Mouse (Mus musculus) bone marrow macrophage, adult 2 months (primary cell): ENCODE results near the gene Ube2d3. TPM values are rescaled to one million over a fixed set of nuclear protein-coding genes. Genes with fewer than 3 reads are reported as not detected.
A peak's percentile ranks its signal among the peaks of the same experiment; 100 is the strongest.

Source experiments
- H3K27ac ChIP-seq: 2 replicates; pipeline ENCODE4 v1.5.1; 2012; ENCODE audit warnings: low read depth, low read length; ENCODE audit not compliant: insufficient read depth
- H3K4me1 ChIP-seq: 2 replicates; pipeline ENCODE4 v1.6.1; 2012; ENCODE audit warnings: low read length; ENCODE audit not compliant: control insufficient read depth, insufficient read depth
- H3K4me3 ChIP-seq: 2 replicates; pipeline ENCODE4 v1.5.1; 2012; ENCODE audit warnings: mild to moderate bottlenecking, low read length, moderate library complexity; ENCODE audit not compliant: insufficient read depth
- CTCF ChIP-seq: IDR thresholded peaks from 2 replicates; pipeline ENCODE4 v1.5.1; 2012; ENCODE audit warnings: low read depth, mild to moderate bottlenecking, low read length, moderate library complexity
- POLR2A ChIP-seq: IDR thresholded peaks from 2 replicates; pipeline ENCODE4 v1.6.1; 2012; ENCODE audit warnings: mild to moderate bottlenecking, low read depth, low read length, borderline replicate concordance
- polyA plus RNA-seq: library from polyadenylated mRNA; stranded (reverse); fragments of >200 nt; gene quantifications from 2 replicates; pipeline ENCODE4 v1.2.4, GENCODE M21; 2012; ENCODE audit not compliant: missing spikeins, insufficient read depth, insufficient read length

The Ube2d3 gene
- polyA plus RNA-seq, 1 experiment = 389 TPM

DNA sequence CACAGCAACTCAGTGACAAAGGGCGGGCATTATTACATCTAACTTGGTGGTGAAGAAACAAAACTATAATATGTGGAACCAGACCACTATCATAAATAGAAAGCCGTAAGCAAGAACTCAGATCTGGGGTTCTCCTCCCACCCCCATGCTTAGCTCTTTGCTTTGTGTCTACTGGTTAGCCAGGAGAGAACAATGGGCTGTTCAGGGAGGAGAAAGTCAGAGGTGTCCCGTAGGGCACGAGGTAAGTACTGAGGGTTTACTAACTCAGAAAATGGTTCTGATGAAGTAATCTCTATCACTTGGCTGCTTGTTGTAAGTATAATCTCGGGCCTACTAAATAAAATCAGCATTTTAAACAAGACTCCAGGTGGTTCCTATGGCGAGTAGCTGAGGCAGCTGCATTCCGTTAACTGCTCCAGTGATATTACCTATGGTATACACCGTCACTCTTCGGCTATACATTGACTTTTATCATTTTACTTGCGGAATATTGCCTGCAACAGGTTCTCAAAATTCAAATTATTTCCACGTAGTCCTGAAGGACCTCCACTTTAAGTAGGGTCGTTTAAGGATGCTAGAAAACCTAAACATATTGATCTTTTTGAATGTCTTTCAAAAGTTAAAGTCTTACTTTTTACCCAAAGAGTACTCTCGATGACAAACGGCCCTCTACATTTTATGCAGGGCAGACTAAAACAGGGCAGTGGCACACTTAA is 890 bp upstream of the Ube2d3 start:
- Histone ChIP-seq H3K4me1 (peaks cover 5% of the 10 kb centered on the region; the same call in 1 of the 2 replicates), H3K4me3 (peak overlapping the region; percentile 80), H3K27ac (no peak overlapping the region)
- TF ChIP-seq POLR2A (no peak), CTCF (no peak)

DNA sequence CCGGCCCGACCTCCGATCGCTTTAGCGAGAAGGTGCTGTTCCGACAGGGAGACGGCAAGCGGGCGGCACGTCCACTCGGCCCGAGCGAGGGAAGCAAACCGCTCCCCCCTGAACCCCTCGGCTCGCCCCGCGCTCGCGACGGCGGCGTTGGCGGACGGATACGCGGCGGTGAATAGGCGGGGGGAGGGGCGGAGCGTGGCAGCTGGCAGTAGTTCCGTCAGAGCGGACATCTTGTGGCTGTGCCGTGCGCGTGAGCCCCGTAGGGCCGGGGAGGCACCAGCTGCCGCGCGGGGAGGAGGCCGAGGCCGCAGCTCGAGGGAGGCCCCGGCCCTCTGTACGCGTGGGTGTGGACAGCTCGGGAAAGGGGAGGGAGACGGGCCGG is 573 bp downstream of the Ube2d3 start:
- Histone ChIP-seq H3K4me1 (peaks cover 9% of the 10 kb centered on the region), H3K27ac (peak overlapping the region; percentile 100), H3K4me3 (peak overlapping the region; percentile 99)
- no peak for TF ChIP-seq POLR2A
- no peak for TF ChIP-seq CTCF

DNA sequence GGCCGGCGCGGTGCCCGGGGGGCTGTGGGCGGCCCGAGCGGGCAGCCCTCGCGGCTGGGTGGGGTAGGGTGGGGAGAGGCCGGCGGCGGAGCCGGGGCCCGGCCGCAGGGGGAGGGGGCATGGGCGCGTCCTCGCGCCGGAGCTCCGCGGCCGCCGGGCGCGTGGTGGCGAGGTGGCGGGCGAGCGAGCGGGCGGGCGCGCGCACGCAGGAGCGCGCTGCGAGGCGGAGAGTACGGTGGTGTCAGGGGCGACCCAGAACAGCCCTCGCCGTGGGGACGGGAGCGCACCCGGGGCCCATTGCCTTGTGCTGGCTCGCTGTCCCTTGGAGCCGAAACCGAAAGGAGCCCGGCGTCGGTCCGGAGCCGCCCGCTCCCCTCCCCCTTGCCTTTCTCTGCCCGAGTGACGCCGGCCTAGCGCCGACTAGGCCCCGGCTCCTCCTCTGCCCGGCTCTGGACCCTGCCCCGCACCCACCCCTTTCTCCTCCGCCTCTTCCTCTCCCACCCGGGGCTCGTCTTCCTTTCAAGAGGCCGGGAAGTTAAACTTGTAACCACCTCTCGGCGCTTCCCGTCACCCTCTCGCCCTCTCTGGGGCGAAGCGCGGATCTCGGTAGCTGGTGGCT is 1.1 kb downstream of the Ube2d3 start:
- peak overlapping the region; percentile 99 for H3K4me3 ChIP-seq
- TF ChIP-seq CTCF = no peak
- TF ChIP-seq POLR2A = no peak
- peaks cover 12% of the 10 kb centered on the region for H3K4me1 ChIP-seq
- H3K27ac ChIP-seq = peak overlapping the region; percentile 100

DNA sequence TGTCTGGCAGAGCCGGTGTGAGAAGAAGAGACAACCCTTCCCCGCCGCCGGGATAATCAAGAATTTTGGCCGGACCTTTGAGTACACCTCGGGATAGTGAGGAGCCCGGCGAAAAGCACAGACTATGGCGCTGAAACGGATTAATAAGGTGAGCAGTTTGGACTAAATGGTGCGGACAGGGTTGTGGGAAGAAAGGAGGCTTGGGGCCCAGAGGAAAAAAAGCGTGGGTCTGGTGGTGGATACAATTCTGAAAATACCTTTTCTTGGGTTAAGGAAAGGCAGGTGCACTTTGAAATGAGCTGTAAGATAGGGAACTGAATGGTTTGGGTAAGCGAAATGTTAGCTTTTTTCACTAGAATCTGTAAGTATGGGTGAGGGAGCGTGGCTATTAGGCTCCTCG is 1.7 kb downstream of the Ube2d3 start:
- TF ChIP-seq POLR2A = no peak
- 0 out of 2 replicates have a peak, but pooled peaks have one; percentile 15 for TF ChIP-seq CTCF
- H3K27ac ChIP-seq = peak overlapping the region; percentile 100
- peak overlapping the region; percentile 99 for H3K4me3 ChIP-seq
- H3K4me1 ChIP-seq = peaks cover 12% of the 10 kb centered on the region

- peaks cover 12% of the 10 kb centered on the region for H3K4me1 ChIP-seq
- no peak for TF ChIP-seq CTCF
- H3K27ac ChIP-seq = peak overlapping the region; percentile 100
- peak overlapping the region; percentile 99 for H3K4me3 ChIP-seq
Measured at GRCm38 (mm10) chr3:135440221-135440620, 2.3 kb downstream of the Ube2d3 start.

- peaks cover 12% of the 10 kb centered on the region for H3K4me1 ChIP-seq
- TF ChIP-seq CTCF (no peak), POLR2A (no peak)
- H3K27ac ChIP-seq = peak overlapping the region; percentile 100
Measured at GRCm38 (mm10) chr3:135440621-135441020, 2.7 kb downstream of the Ube2d3 start.

GRCm38 (mm10) chr3:135444930-135445329 is 7.0 kb downstream of the Ube2d3 start:
- TF ChIP-seq CTCF = no peak
- Histone ChIP-seq H3K4me3 (no peak overlapping the region), H3K27ac (no peak overlapping the region), H3K4me1 (peaks cover 7% of the 10 kb centered on the region)

More at GRCm38 (mm10) chr3:135440621-135441020, 2.7 kb downstream of the Ube2d3 start:
- H3K4me3 ChIP-seq = peak overlapping the region; percentile 99

- Histone ChIP-seq H3K27ac (no peak overlapping the region), H3K4me3 (no peak overlapping the region), H3K4me1 (no peaks in the 10 kb centered on the region)
- no peak for TF ChIP-seq CTCF
- no peak for TF ChIP-seq POLR2A
Measured at GRCm38 (mm10) chr3:135458981-135459380, 21.0 kb downstream of the Ube2d3 start.

DNA sequence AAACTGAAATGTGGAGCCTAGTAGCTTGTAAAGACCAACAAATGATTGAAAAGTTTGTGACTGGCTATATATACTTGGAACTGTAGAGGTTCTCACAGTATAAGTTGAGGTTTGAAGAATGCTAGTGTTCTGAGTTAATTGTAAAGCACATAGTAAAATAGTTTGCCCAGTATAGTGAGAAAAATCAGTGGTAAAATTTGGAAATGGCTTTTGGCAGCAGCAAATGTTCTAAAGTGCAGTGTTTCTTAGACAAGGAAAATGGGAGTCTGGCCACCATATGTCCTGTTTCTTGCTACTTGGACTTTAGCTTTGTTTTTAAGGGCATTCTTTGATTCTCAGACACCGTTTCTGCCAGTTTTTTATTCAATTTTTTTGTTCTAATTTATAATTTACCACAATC is 30.5 kb downstream of the Ube2d3 start:
- Histone ChIP-seq H3K4me1 (peaks cover 18% of the 10 kb centered on the region), H3K27ac (no peak overlapping the region), H3K4me3 (no peak overlapping the region)
- TF ChIP-seq POLR2A (no peak), CTCF (no peak)

- peaks cover 18% of the 10 kb centered on the region for H3K4me1 ChIP-seq
- H3K27ac ChIP-seq = no peak overlapping the region
Measured at GRCm38 (mm10) chr3:135469146-135469545, 31.2 kb downstream of the Ube2d3 start.

More at GRCm38 (mm10) chr3:135469146-135469545, 31.2 kb downstream of the Ube2d3 start:
- TF ChIP-seq CTCF (no peak), POLR2A (no peak)
- no peak overlapping the region for H3K4me3 ChIP-seq
